Mouse (Mus musculus): ENCODE results near the gene Vamp2. TPM values are rescaled to one million over a fixed set of nuclear protein-coding genes. Genes with fewer than 3 reads are reported as not detected.

Vamp2 gene
- polyA plus RNA-seq, 2 experiments: 89.8 to 199 TPM

DNA sequence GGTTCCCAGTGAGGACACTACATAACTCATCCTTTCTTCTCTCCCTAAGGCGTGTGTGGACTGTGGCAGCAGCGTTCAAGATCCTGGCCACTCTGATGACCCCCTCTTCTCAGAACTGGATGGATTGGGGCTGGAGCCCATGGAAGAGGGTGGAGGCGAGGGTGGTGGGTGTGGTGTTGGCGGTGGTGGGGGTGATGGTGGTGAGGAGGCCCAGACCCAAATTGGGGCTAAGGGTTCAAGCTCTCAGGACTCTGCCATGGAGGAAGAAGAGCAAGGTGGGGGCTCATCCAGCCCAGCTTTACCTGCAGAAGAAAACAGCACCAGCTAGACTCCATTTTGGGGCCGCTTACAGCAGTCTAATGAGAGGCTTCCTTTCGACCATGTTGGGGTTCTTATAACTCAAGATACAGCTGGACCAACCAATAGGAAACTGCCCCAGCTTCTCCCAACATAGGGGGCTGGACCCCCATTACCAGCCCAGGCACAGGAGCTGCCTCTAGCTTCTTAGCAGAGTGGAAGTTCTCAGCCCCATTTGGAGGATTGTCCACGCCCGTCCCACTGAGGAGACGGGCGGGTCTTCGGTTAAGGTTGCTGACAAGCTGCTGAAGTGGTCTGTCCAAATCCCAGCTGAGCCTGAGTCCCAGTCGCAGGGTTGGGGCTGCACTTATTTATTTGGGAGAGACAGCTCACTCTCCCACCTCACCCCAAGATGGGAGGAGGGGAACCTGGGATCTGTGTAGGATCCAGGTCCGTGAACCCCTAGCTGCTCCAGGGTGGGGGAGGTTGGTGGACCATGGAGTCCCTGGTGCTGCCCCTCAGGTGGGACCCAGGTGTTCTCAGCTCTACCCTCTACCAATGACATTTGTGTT lies 21.0 kb downstream of the Vamp2 start:
- DNase-seq (ENCODE audit: low spot score) (no peak), ATAC-seq (ENCODE audit: low FRiP score, low read depth) (no peak)
- H3K27ac ChIP-seq (replicated peaks; ENCODE audit: low read depth, low read length): no peak overlapping the region
- no peaks in the 10 kb centered on the region for H3K27me3 ChIP-seq (ENCODE audit: control insufficient read depth, insufficient read depth, low read length)
- H3K9me3 ChIP-seq (ENCODE audit: control insufficient read depth, low read length): no peaks in the 10 kb centered on the region
- no peak overlapping the region for H3K9ac ChIP-seq (ENCODE audit: low read depth, low read length, severe bottlenecking)
- H3K4me1 ChIP-seq (ENCODE audit: control insufficient read depth, insufficient read depth, low read length): peaks cover 8% of the 10 kb centered on the region; the same call in 1 of the 2 replicates
- TF ChIP-seq POLR2A (IDR thresholded peaks at IDR 0.05; ENCODE audit: borderline replicate concordance, extremely low read depth, insufficient read depth, insufficient read length): no peak
- H3K4me2 ChIP-seq (replicated peaks; ENCODE audit: low read depth, low read length, severe bottlenecking): no peak overlapping the region
- 79% methylated on average over 13 of the region's 13 CpGs for WGBS
- H3K4me3 ChIP-seq (replicated peaks; ENCODE audit: low read length): no peak overlapping the region
- peaks cover 54% of the 10 kb centered on the region for H3K36me3 ChIP-seq (ENCODE audit: control insufficient read depth, insufficient read depth, low read length)

DNA sequence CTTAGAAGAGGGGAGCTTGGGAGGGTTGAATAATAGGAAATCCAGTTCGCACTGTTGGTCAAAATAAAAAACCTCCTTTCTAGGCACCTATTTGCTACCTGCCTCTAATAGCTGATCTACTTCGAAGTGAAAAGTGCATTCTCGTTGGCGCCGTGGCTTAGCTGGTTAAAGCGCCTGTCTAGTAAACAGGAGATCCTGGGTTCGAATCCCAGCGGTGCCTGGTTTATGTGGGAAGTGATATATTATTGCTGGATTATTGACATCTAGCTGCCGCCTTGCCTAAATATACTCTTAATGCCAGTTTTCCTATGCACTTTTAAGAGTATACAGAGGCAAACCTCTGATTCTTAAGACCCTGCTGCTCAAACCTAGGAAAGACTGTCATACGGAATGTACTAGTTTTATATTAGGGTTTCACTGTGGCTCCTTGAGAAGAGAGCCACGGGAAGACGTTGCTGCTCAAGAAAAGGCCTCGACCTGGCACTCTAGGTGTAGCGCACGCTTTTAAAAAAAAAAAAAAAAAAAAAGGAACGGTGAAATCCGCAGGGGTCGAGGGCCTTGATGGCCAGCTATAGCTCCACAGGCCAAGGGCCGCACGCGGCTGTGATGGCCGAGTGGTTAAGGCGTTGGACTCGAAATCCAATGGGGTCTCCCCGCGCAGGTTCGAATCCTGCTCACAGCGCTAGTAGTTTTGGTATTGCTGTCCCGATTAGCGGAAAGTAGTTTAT lies 22.2 kb downstream of the Vamp2 start:
- H3K27ac ChIP-seq (replicated peaks; ENCODE audit: low read depth, low read length): peak overlapping the region; percentile 39; the same call in 1 of the 2 replicates

DNA sequence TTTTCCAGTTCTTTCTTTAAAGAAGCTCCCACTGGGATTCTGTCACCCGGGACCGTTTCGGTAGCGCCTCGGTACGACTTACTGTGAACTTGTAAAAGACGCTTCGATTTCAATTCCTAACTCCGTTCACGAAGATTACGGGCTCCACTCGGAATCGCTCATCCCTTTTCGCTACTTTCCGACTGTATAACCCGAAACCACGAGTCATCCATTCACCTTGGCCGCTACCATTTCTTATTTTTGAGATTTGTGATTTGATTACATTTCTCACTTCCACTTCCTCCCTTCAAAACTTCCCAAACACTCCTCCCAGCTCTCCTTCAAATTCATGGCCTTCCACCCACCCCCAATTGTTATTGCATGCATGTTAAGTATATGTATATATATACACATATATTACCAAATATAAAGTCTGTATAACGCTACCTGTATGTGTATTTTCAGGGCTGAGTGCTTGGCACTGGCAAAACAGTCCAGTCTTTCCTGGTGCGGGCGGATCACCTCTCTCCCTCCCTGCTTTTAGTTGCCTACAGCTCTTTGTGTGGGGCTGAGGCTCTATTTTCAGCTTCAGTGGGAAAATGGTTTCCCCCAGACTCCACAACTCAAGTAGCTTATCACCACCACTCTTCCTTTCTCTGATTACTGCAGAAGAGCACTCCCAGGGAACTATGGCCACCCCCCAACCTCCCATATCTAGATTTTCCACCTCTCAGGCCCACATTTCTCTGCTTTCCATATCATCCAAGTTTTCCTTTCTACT lies 22.9 kb downstream of the Vamp2 start:
- peak overlapping the region; percentile 37 for H3K9ac ChIP-seq (ENCODE audit: low read depth, low read length, severe bottlenecking)
- peaks cover 8% of the 10 kb centered on the region; the same call in 1 of the 2 replicates for H3K4me1 ChIP-seq (ENCODE audit: control insufficient read depth, insufficient read depth, low read length)
- peaks cover 34% of the 10 kb centered on the region for H3K36me3 ChIP-seq (ENCODE audit: control insufficient read depth, insufficient read depth, low read length)
- peak overlapping the region; percentile 58 for H3K4me2 ChIP-seq (replicated peaks; ENCODE audit: low read depth, low read length, severe bottlenecking)
- H3K27ac ChIP-seq (replicated peaks; ENCODE audit: low read depth, low read length): no peak overlapping the region
- no peaks in the 10 kb centered on the region for H3K27me3 ChIP-seq (ENCODE audit: control insufficient read depth, insufficient read depth, low read length)
- DNase-seq (ENCODE audit: low spot score): no peak
- H3K9me3 ChIP-seq (ENCODE audit: control insufficient read depth, low read length): no peaks in the 10 kb centered on the region
- 6% methylated on average over 21 of the region's 21 CpGs for WGBS
- ATAC-seq (ENCODE audit: low FRiP score, low read depth): peak; percentile 36
- H3K4me3 ChIP-seq (replicated peaks; ENCODE audit: low read length): peak overlapping the region; percentile 46
- no peak for TF ChIP-seq POLR2A (IDR thresholded peaks at IDR 0.05; ENCODE audit: borderline replicate concordance, extremely low read depth, insufficient read depth, insufficient read length)

More for the DNA sequence above, 22.2 kb downstream of the Vamp2 start:
- ATAC-seq (ENCODE audit: low FRiP score, low read depth) (peak; percentile 85), DNase-seq (ENCODE audit: low spot score) (peak; percentile 94)
- Histone ChIP-seq H3K4me3 (replicated peaks; ENCODE audit: low read length) (peak overlapping the region; percentile 46), H3K9me3 (ENCODE audit: control insufficient read depth, low read length) (no peaks in the 10 kb centered on the region), H3K4me2 (replicated peaks; ENCODE audit: low read depth, low read length, severe bottlenecking) (peak overlapping the region; percentile 58), H3K27me3 (ENCODE audit: control insufficient read depth, insufficient read depth, low read length) (no peaks in the 10 kb centered on the region), H3K9ac (ENCODE audit: low read depth, low read length, severe bottlenecking) (peak overlapping the region; percentile 37), H3K4me1 (ENCODE audit: control insufficient read depth, insufficient read depth, low read length) (peaks cover 8% of the 10 kb centered on the region; the same call in 1 of the 2 replicates), H3K36me3 (ENCODE audit: control insufficient read depth, insufficient read depth, low read length) (peaks cover 42% of the 10 kb centered on the region)
- WGBS: 2% methylated on average over 30 of the region's 30 CpGs
- TF ChIP-seq POLR2A (IDR thresholded peaks at IDR 0.05; ENCODE audit: borderline replicate concordance, extremely low read depth, insufficient read depth, insufficient read length): no peak

DNA sequence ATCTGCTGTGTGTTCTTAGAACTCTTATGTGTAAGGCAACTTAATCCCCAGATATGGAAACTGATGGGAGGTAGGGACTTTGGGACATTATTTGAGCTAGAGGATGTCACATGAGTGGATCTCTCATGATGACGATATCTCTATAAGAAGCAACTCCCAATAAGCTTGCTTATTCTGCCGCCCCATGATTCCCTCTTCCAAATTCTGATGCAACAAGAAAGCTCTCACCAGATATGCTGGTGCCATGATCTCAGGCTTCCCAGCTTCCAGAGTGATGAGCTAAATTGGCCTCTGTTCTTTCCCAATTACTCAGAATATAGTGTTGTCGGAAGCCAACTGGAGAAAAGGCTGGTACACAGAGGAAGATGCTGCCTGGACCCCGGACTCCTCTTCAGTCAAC lies 23.6 kb downstream of the Vamp2 start:
- DNase-seq (ENCODE audit: low spot score): no peak
- 59% methylated on average over 4 of the region's 4 CpGs for WGBS
- Histone ChIP-seq H3K36me3 (ENCODE audit: control insufficient read depth, insufficient read depth, low read length) (peaks cover 28% of the 10 kb centered on the region), H3K27me3 (ENCODE audit: control insufficient read depth, insufficient read depth, low read length) (no peaks in the 10 kb centered on the region), H3K4me2 (replicated peaks; ENCODE audit: low read depth, low read length, severe bottlenecking) (no peak overlapping the region), H3K4me3 (replicated peaks; ENCODE audit: low read length) (peak overlapping the region; percentile 46; the same call in 1 of the 2 replicates), H3K27ac (replicated peaks; ENCODE audit: low read depth, low read length) (no peak overlapping the region), H3K9ac (ENCODE audit: low read depth, low read length, severe bottlenecking) (no peak overlapping the region), H3K9me3 (ENCODE audit: control insufficient read depth, low read length) (no peaks in the 10 kb centered on the region), H3K4me1 (ENCODE audit: control insufficient read depth, insufficient read depth, low read length) (peaks cover 9% of the 10 kb centered on the region; the same call in 1 of the 2 replicates)
- ATAC-seq (ENCODE audit: low FRiP score, low read depth): no peak
- no peak for TF ChIP-seq POLR2A (IDR thresholded peaks at IDR 0.05; ENCODE audit: borderline replicate concordance, extremely low read depth, insufficient read depth, insufficient read length)

DNA sequence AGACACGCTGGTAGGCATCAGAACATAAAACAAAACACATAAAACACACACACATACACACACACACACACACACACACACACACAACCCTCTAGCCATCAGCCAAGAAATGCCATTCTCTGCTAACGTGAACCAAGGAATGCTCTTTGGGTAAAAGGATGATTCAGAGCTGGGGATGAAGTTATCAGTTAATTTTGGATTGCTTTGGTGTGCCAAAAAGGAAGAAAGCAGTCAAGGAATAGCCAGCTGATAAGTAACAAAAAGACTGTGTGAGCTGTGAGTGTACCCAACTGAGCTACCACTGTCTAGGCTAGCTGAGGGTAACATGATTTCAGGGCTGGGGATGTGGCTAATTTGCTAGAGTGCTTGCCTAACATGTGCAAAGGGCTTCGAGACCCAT lies 25.7 kb downstream of the Vamp2 start:
- H3K36me3 ChIP-seq (ENCODE audit: control insufficient read depth, insufficient read depth, low read length): peaks cover 7% of the 10 kb centered on the region
- H3K4me3 ChIP-seq (replicated peaks; ENCODE audit: low read length): no peak overlapping the region
- TF ChIP-seq POLR2A (IDR thresholded peaks at IDR 0.05; ENCODE audit: borderline replicate concordance, extremely low read depth, insufficient read depth, insufficient read length): no peak
- H3K9me3 ChIP-seq (ENCODE audit: control insufficient read depth, low read length): no peaks in the 10 kb centered on the region
- no peak overlapping the region for H3K4me2 ChIP-seq (replicated peaks; ENCODE audit: low read depth, low read length, severe bottlenecking)
- 74% methylated on average over 3 of the region's 3 CpGs for WGBS
- no peak for DNase-seq (ENCODE audit: low spot score)
- no peak overlapping the region for H3K27ac ChIP-seq (replicated peaks; ENCODE audit: low read depth, low read length)
- no peaks in the 10 kb centered on the region for H3K27me3 ChIP-seq (ENCODE audit: control insufficient read depth, insufficient read depth, low read length)
- no peak overlapping the region for H3K9ac ChIP-seq (ENCODE audit: low read depth, low read length, severe bottlenecking)
- peaks cover 14% of the 10 kb centered on the region for H3K4me1 ChIP-seq (ENCODE audit: control insufficient read depth, insufficient read depth, low read length)
- no peak for ATAC-seq (ENCODE audit: low FRiP score, low read depth)
